Mouse (Mus musculus) hindbrain, embryonic 11.5 days (tissue): Measurements from ENCODE around the gene Maml3. TPM values are rescaled to one million over a fixed set of nuclear protein-coding genes. Genes with fewer than 3 reads are reported as not detected.

Source experiments
- ATAC-seq: fragments of 200-750 bp; cut with Nextera tagmentation; 2 replicates; pipeline ENCODE4 v1.8.0; 2017; ENCODE audit warnings: mild to moderate bottlenecking, moderate TSS enrichment, moderate library complexity; ENCODE audit not compliant: low FRiP score
- DNase-seq: peaks from one replicate; pipeline ENCODE4 v3.0.0-alpha.2; 2015; ENCODE audit warnings: low spot score
- H3K27ac ChIP-seq: fragments of 300-500 bp; sonication (generic); 2 replicates; pipeline ENCODE4 v1.5.1; 2014; ENCODE audit warnings: mild to moderate bottlenecking, low read depth, low read length
- H3K27me3 ChIP-seq: fragments of 300-500 bp; sonication (generic); 2 replicates; pipeline ENCODE4 v1.6.1; 2014; ENCODE audit warnings: mild to moderate bottlenecking, low read length, moderate library complexity, mixed read lengths; ENCODE audit not compliant: control insufficient read depth, insufficient read depth
- H3K36me3 ChIP-seq: fragments of 300-500 bp; sonication (generic); 2 replicates; pipeline ENCODE4 v1.6.1; 2014; ENCODE audit warnings: mild to moderate bottlenecking, low read length, moderate library complexity, mixed read lengths; ENCODE audit not compliant: control insufficient read depth, insufficient read depth
- H3K4me1 ChIP-seq: fragments of 300-500 bp; sonication (generic); replicated peaks from 2 replicates; pipeline ENCODE4 v1.6.1; 2014; ENCODE audit warnings: low read length, mixed read lengths; ENCODE audit not compliant: control insufficient read depth, insufficient read depth
- H3K4me2 ChIP-seq: fragments of 300-500 bp; sonication (generic); replicated peaks from 2 replicates; pipeline ENCODE4 v1.6.1; 2014; ENCODE audit warnings: mild to moderate bottlenecking, low read depth, low read length
- H3K4me3 ChIP-seq: fragments of 300-500 bp; sonication (generic); 2 replicates; pipeline ENCODE4 v1.5.1; 2014; ENCODE audit warnings: low read depth, low read length
- H3K9ac ChIP-seq: fragments of 300-500 bp; sonication (generic); 2 replicates; pipeline ENCODE4 v1.6.1; 2014; ENCODE audit warnings: low read depth, low read length
- H3K9me3 ChIP-seq: fragments of 300-500 bp; sonication (generic); 2 replicates; pipeline ENCODE4 v1.6.1; 2016; ENCODE audit warnings: low read length; ENCODE audit not compliant: control insufficient read depth
- WGBS: fragments of 180-500 bp; shearing (Covaris S2); extraction: QIAGEN DNeasy Blood & Tissue Kit; methylation state at CpG from one replicate; pipeline ENCODE4 v1.1.7; 2014; 5-methylcytosine and 5-hydroxymethylcytosine counted together
- polyA plus RNA-seq: library from polyadenylated mRNA; unstranded; fragments of >200 nt; fragmentation: Nextera tagmentation; extraction: Ambion mirVana; gene quantifications from 2 replicates; pipeline ENCODE4 v1.2.1, GENCODE M21; 2014

Gene Maml3
- polyA plus RNA-seq, 1 experiment from 2014 or later: 7.5 TPM

DNA sequence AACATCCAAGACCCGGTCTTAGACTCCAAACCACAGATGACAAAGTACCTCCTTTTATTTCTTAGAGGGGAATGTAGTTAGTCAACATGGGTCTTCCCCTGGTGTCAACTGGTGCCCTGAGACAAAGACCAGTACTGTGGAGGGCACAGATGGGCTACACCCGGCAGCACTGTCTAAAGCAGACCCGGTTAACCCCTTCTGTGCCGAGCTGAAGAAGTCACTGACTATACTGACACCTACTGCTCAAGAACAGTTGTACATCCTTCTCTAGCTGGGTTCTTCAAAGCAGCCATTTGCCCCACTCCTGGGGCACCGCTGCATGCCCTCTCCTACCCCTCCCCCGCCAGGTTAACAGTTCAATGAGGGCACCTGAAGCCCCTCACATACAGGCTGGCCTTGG, 95.6 kb downstream of the Maml3 start:
- peak; percentile 80 for ATAC-seq
- H3K27ac ChIP-seq: 0 out of 2 replicates have a peak overlapping the region, but pooled peaks have one; percentile 25

DNA sequence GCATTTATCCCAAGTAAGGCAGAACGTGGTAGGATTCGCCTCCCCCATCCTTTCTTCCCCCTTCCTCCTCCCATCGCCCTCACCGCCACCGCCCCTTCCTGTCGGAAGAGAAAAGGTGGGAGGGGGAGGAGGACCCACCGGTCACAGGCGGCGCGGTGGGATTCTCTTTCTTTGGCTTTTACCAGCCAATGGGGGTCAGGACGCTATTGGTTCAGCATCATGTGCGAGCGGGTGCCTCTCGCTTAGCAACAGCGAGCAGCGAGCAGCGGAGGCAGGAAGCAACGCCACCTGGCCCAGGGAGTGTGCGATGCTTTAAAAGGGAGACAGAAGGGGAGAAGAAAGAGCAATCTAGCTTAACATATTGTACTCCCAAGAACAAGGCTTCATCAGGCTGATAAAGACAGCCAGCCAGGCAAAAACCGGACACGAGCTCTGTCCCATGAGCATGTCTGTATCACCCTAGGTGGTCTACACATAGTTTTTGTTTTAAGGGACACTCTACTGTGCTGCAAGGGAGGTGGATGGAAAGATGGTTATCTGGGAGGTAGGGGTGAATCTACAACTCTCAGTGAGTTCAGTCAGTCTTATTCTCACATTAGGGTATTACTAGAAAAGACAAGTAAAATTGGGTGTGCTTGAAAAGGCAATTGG, 97.1 kb downstream of the Maml3 start:
- WGBS: 1% methylated on average over 16 of the region's 21 CpGs
- Histone ChIP-seq H3K4me3 (peak overlapping the region; percentile 24), H3K27me3 (no peaks in the 10 kb centered on the region), H3K4me2 (peak overlapping the region; percentile 47), H3K27ac (peak overlapping the region; percentile 91), H3K9me3 (no peaks in the 10 kb centered on the region), H3K4me1 (peaks cover 4% of the 10 kb centered on the region; the same call in 1 of the 2 replicates), H3K9ac (peak overlapping the region; percentile 56), H3K36me3 (no peaks in the 10 kb centered on the region)
- peak; percentile 88 for ATAC-seq
- peak; percentile 90 for DNase-seq

More for the DNA sequence above, 95.6 kb downstream of the Maml3 start:
- 21% methylated on average over 6 of the region's 6 CpGs for WGBS
- no peak overlapping the region for H3K4me2 ChIP-seq
- no peaks in the 10 kb centered on the region for H3K36me3 ChIP-seq
- peak; percentile 81 for DNase-seq
- no peaks in the 10 kb centered on the region for H3K9me3 ChIP-seq
- no peak overlapping the region for H3K9ac ChIP-seq
- no peak overlapping the region for H3K4me3 ChIP-seq
- peaks cover 4% of the 10 kb centered on the region; the same call in 1 of the 2 replicates for H3K4me1 ChIP-seq
- no peaks in the 10 kb centered on the region for H3K27me3 ChIP-seq

DNA sequence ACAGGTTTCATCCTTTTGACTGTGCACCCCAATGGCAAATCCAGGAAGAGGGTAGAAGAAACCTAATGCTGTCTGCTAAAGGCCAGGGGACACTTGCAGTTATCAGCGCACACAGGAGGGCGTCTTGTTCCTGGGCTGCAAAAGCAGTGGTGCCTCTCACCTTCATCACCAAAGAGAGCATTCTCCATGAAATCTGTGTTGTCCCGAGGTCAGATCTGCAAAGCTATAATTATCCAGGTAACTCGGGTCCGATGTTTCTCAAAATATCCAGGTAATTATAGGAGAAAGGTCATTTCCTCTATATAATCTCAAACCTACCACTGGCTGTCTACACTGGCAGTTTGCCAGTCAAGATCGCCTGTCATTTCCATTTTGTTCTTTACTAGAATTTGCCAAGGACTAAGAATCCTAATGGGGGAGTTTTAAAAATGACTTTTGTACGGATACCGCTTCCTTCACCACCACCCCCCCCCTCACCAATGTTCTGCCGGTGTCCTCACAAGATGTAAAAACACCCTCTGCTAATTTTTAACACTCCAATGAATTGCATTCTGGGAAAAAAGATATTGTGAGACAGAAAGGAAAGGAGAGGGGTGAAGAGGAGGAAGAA, 98.0 kb downstream of the Maml3 start:
- WGBS: 52% methylated on average over 9 of the region's 9 CpGs
- Histone ChIP-seq H3K36me3 (no peaks in the 10 kb centered on the region), H3K9ac (peak overlapping the region; percentile 56), H3K27me3 (no peaks in the 10 kb centered on the region), H3K9me3 (no peaks in the 10 kb centered on the region), H3K4me3 (no peak overlapping the region), H3K27ac (peak overlapping the region; percentile 91), H3K4me1 (peaks cover 4% of the 10 kb centered on the region; the same call in 1 of the 2 replicates), H3K4me2 (peak overlapping the region; percentile 47)
- DNase-seq: no peak
- ATAC-seq: no peak

DNA sequence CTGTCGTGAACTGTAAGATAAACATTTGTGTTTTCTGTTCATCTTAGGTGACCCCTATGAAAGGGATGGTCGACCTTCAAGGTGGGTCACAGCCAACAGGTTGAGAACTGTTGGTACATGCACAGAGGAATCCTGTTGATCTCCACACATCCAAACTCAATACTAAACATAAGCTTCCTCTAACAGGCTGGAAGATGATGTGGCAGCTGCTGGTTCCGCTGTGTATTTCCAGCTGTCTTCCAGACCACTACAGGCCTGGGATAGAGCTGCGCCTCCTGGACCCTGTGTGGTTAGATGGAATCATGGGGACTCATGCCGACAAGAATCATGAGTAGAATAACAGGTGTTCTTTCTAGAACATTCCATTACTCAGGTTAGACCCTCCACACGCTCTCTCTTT, 101.2 kb downstream of the Maml3 start:
- no peak for DNase-seq
- no peaks in the 10 kb centered on the region for H3K9me3 ChIP-seq
- H3K36me3 ChIP-seq: no peaks in the 10 kb centered on the region
- H3K27me3 ChIP-seq: no peaks in the 10 kb centered on the region
- ATAC-seq: no peak
- no peak overlapping the region for H3K4me2 ChIP-seq
- no peak overlapping the region for H3K27ac ChIP-seq
- WGBS: 89% methylated on average over 6 of the region's 6 CpGs
- peaks cover 2% of the 10 kb centered on the region; the same call in 1 of the 2 replicates for H3K4me1 ChIP-seq
- H3K9ac ChIP-seq: no peak overlapping the region
- no peak overlapping the region for H3K4me3 ChIP-seq

DNA sequence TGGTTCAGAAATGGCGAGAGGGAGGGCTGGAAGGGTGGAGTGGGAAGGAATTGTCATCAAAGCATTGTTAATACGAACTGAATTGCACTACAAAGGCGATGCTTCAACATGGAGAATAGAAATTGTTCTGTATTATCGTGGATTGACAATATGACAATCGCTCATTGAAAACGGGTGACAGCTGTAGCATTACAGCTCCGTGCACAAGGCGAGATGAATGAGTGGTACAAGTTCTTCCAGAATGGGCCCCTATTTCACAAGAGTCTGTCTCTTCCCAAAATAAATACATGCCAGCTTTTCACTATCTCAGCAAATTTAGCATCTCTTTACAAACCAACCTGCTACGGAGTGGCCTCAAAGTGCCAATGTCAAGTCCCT, 103.4 kb downstream of the Maml3 start:
- 59% methylated on average over 9 of the region's 9 CpGs for WGBS
- no peak overlapping the region; the same call in 1 of the 2 replicates for H3K27ac ChIP-seq
- DNase-seq: no peak

DNA sequence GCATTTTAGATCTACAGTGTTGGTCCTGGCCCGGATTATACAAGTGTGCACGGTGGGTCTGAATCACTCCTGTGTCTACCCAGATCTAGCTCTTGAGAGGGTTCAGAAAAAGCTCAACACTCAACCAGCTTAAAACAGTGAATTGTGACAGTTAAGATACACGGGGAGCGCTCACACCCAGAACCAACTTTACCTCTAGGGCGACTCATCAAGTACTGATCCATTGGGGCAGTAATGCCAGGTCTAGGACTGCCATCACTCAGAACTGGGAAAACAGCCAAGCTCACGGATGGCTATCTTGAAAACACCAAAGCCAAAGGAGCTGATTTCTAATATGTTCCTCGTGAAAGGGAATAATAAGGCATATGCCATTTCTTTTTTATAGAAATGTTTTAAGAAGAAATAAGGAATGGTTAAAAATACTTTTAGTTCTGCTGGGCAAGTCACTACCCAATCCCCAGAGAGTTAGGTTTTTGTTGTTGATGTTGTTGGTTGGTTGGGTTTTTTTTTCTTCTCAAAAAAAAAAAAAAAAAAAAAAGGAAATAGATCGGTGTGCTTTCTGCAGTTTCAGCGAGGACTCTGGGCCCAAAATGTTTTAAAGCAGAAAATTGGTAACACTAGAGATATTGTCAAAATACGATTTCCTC, 103.9 kb downstream of the Maml3 start:
- no peak overlapping the region for H3K4me3 ChIP-seq
- H3K4me2 ChIP-seq: no peak overlapping the region
- no peak overlapping the region for H3K9ac ChIP-seq
- no peaks in the 10 kb centered on the region for H3K27me3 ChIP-seq
- H3K36me3 ChIP-seq: no peaks in the 10 kb centered on the region
- H3K4me1 ChIP-seq: no peaks in the 10 kb centered on the region
- no peaks in the 10 kb centered on the region for H3K9me3 ChIP-seq
- H3K27ac ChIP-seq: no peak overlapping the region
- DNase-seq: no peak
- WGBS: 79% methylated on average over 10 of the region's 10 CpGs
- ATAC-seq: no peak

More for the DNA sequence above, 103.4 kb downstream of the Maml3 start:
- no peaks in the 10 kb centered on the region for H3K36me3 ChIP-seq
- H3K9ac ChIP-seq: no peak overlapping the region
- no peaks in the 10 kb centered on the region for H3K4me1 ChIP-seq
- no peaks in the 10 kb centered on the region for H3K9me3 ChIP-seq
- no peak overlapping the region for H3K4me3 ChIP-seq
- H3K27me3 ChIP-seq: no peaks in the 10 kb centered on the region
- ATAC-seq: no peak
- no peak overlapping the region for H3K4me2 ChIP-seq

DNA sequence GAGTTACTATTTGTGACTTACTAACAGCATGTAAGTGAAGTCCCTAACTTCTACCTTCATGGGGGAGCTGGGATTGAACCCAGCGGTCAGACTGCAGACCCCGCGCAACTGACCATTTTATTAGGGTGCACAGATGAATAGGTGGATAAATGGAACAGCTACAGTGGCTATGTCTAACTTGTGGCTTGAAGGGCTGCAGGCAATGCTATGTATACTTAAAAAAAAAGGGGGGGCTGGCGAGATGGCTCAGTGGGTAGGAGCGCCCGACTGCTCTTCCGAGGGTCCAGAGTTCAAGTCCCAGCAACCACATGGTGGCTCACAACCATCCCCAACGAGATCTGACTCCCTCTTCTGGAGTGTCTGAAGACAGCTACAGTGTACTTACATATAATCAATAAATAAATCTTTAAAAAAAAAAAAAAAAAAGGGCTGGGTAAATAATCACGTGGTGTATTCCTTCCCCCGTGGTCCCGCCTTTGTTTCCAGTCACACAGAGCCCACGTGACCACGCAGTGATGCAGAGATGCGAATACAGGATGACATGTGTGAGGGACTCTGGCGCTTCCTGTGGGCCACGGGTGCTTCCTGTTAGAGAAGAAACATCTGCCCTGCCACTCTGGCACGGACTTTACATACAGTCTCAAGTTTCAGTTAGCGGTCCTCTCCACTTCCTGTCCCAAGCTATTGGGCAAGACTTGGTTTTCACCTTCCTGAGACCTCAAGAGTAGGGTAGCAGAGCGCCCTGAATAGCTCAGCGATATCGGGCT, 105.0 kb downstream of the Maml3 start:
- H3K9ac ChIP-seq: no peak overlapping the region
- no peaks in the 10 kb centered on the region for H3K36me3 ChIP-seq
- ATAC-seq (no peak), DNase-seq (no peak)
- H3K27me3 ChIP-seq: no peaks in the 10 kb centered on the region
- no peak overlapping the region for H3K4me2 ChIP-seq
- no peaks in the 10 kb centered on the region for H3K4me1 ChIP-seq
- no peaks in the 10 kb centered on the region for H3K9me3 ChIP-seq
- 92% methylated on average over 21 of the region's 21 CpGs for WGBS
- no peak overlapping the region for H3K27ac ChIP-seq
- no peak overlapping the region for H3K4me3 ChIP-seq

DNA sequence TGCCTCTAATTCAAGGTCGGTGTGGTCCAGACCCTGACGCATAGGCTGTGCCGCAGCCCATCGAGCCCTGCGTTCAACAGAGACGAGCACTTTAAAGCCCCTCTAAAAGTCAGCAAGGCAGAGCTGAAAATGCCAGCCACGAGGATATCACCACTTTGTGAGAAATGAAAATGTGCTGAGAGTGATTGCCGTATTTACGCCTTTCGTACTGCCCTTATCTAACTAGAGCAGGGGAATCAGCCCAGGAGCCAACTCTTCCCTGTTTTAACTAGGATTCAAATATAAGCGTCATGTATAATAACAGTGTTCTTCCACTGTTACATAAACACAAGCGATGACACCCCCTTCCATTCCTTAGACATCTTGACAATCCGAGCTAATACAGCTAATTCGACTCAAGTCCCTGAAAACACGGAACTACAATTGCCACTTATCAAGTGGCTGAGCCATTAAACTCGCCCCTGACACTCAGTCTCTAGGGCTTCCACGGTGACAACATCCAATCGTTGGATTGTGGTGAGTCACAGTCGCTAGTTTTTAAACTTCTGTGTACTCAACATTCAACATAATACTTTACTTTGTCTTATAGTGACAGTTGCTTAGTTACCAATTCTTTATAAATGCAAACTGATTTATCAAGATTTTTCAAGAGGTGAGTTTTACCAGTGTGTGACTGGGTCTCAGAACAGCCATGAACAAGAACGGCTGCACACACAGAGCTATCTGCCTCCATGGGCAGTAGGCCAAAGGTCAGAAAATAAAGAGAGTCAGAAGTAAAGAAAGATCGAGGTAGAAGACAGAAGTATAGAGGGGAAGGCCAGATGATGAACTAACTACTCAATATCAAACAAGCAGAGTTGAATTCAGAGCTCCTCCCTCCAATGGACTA, 106.1 kb downstream of the Maml3 start:
- H3K9me3 ChIP-seq: no peaks in the 10 kb centered on the region
- 81% methylated on average over 21 of the region's 21 CpGs for WGBS
- no peaks in the 10 kb centered on the region for H3K27me3 ChIP-seq
- ATAC-seq (no peak), DNase-seq (no peak)
- no peaks in the 10 kb centered on the region for H3K4me1 ChIP-seq
- H3K4me3 ChIP-seq: no peak overlapping the region
- H3K27ac ChIP-seq: no peak overlapping the region
- H3K36me3 ChIP-seq: no peaks in the 10 kb centered on the region
- H3K4me2 ChIP-seq: no peak overlapping the region
- H3K9ac ChIP-seq: no peak overlapping the region
